Mouse (Mus musculus): ENCODE data around the gene Pkig.

Pkig gene

GRCm38 (mm10) chr2:163710606-163711159 lies 52.5 kb downstream of the Pkig start:
- TF ChIP-seq GATA4 (IDR thresholded peaks at IDR 0.05; ENCODE audit: insufficient replicate concordance, low read length): no peak

DNA sequence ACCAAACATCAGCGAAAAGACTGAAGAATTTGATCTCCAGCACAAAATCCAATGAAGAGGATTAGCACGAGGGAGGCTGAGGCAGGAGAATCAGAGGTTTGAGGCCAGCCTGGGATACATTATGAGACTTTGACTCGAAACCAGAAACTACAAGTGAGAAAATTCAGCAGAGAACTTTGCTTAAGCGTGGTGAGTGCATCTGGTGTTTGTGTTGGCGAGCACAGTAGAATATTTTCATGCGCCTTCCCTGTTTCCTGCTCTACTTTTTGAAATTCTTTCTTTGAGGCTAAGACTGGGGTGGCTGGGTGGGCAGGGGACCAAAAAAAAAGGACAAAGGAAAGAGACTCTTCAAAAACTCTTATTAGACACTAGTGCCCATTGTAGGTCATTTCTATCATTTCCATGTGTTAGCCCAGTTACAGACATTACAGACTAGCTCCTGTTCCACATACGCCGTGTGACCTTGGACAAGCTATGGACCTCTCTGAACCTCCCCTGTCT lies 53.2 kb downstream of the Pkig start:
- TF ChIP-seq GATA4 (IDR thresholded peaks at IDR 0.05; ENCODE audit: insufficient replicate concordance, low read length): no peak

- TF ChIP-seq GATA4 (IDR thresholded peaks at IDR 0.05; ENCODE audit: insufficient replicate concordance, low read length): no peak
These were observed 54.3 kb downstream of the Pkig start for GRCm38 (mm10) chr2:163712473-163712872.

DNA sequence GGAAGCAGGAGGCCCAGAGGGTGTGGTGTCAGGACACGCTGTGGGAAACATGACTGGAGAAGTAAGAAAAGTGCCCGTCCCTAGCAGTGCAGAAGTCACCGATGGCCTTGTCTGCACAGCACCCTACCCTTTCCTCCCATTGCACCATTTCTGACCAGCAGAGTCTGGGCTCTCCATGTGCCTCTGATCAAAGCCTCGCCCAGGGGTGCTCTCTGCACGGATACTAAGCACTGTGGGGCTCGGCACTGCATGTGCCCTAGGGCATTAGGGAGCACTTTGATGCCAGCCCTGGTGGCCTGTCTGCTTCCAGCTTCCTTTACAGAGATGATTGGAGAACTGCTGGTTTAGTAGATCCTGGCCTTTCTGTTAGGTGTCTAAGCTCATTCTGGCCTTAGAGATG lies 54.7 kb downstream of the Pkig start:
- TF ChIP-seq GATA4 (IDR thresholded peaks at IDR 0.05; ENCODE audit: insufficient replicate concordance, low read length): no peak

- no peak for TF ChIP-seq GATA4 (IDR thresholded peaks at IDR 0.05; ENCODE audit: insufficient replicate concordance, low read length)
These were observed 55.2 kb downstream of the Pkig start for GRCm38 (mm10) chr2:163713340-163713739.

- TF ChIP-seq GATA4 (IDR thresholded peaks at IDR 0.05; ENCODE audit: insufficient replicate concordance, low read length): no peak
These were observed 58.3 kb downstream of the Pkig start for GRCm38 (mm10) chr2:163716448-163716847.

- TF ChIP-seq GATA4 (IDR thresholded peaks at IDR 0.05; ENCODE audit: insufficient replicate concordance, low read length): no peak
These were observed 58.7 kb downstream of the Pkig start for GRCm38 (mm10) chr2:163716853-163717252.

DNA sequence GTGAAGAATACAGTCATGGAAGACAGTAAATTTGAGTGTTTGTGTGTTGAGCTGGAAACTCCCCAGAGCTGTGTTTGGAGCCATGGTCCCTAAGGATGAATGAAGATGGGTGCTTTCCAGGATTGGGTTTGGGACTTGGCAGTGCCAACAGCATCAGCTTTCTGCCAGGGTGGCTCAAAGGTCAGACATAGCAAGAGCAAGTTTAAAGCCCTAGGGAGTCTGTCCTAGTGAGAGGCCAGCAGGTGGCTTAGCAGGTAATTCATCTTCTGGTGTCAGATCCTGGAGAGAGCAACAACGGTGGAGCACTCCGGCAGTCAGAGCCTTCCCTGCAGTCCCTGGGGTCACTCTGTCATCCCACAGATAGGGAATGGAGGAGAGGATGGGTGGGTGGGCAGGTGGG lies 60.3 kb downstream of the Pkig start:
- no peak for TF ChIP-seq GATA4 (IDR thresholded peaks at IDR 0.05; ENCODE audit: insufficient replicate concordance, low read length)

- peak; percentile 10; the same call in 1 of the 2 replicates for TF ChIP-seq GATA4 (IDR thresholded peaks at IDR 0.05; ENCODE audit: insufficient replicate concordance, low read length)
These were observed 60.9 kb downstream of the Pkig start for GRCm38 (mm10) chr2:163718951-163719603.

DNA sequence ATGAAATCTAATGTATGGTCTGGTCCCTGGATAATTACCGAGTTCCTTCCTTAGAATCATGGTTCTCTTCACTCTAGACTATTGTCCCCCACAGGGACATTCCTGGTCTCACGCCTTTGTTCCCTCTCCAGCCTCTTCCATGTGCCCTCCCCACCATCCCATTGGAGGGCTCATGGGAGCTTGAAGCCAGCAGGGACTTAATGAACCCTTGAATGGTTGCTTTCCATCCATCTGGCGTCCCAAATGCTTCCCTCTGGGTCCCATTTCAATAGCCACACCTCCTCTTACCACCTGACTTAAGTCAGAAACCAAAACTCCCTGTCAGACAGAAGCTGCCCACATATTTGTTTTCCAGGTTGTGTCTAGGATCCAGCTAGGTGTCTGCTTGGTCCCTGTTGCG lies 61.4 kb downstream of the Pkig start:
- TF ChIP-seq GATA4 (IDR thresholded peaks at IDR 0.05; ENCODE audit: insufficient replicate concordance, low read length): no peak

GRCm38 (mm10) chr2:163722550-163722949 lies 64.4 kb downstream of the Pkig start:
- no peak for TF ChIP-seq GATA4 (IDR thresholded peaks at IDR 0.05; ENCODE audit: insufficient replicate concordance, low read length)

DNA sequence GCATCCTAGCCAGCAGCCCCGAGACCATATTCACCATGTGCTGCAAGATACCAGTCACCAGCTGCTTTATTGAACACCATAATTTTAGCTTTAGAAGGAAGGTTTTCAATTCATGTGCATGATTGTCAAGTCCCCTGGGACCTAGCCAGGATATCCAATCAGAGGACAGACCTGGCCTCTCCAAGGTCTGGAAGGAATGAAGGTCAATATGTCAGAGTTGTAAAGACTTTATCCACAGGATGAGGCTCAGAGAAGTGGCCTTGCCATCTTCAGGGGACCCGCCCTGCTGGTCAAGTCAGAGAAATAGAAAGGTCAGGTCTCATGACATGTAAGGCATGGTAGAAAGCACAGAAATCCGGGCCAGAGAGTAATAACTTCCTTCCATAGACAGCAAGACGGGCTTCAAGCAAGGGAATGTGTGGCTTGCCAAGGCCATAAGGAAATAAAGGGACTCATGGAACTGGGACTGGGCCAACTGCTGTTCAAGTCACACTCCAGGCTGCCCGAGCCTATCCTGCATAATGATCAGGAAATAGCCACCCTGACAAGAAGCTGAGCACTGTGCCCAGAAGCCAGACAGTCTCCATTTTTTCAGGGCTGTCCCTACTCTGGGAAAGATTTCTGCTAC lies 68.7 kb downstream of the Pkig start:
- peak; percentile 24; the same call in 1 of the 2 replicates for TF ChIP-seq GATA4 (IDR thresholded peaks at IDR 0.05; ENCODE audit: insufficient replicate concordance, low read length)

DNA sequence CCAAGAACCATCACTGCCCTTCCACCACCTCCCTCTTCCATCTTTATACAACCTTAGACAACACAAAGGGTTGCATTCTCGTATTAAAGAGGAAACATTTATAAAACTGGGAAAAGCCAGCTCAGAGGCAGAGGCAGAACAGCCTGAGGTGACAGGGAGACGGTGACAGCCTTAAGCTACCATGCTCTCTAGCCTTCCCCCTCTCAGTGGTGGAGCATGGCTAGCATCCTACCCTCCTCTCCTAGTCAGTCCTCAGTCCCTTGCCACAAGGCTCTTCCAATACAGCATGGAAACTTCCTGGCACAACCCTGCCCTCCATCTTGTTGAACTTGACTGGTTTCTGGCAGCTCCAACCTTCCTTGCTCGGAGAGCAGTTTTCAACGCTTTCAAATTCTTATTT lies 70.1 kb downstream of the Pkig start:
- TF ChIP-seq GATA4 (IDR thresholded peaks at IDR 0.05; ENCODE audit: insufficient replicate concordance, low read length): no peak

GRCm38 (mm10) chr2:163732021-163732420 lies 73.8 kb downstream of the Pkig start:
- no peak for TF ChIP-seq GATA4 (IDR thresholded peaks at IDR 0.05; ENCODE audit: insufficient replicate concordance, low read length)

DNA sequence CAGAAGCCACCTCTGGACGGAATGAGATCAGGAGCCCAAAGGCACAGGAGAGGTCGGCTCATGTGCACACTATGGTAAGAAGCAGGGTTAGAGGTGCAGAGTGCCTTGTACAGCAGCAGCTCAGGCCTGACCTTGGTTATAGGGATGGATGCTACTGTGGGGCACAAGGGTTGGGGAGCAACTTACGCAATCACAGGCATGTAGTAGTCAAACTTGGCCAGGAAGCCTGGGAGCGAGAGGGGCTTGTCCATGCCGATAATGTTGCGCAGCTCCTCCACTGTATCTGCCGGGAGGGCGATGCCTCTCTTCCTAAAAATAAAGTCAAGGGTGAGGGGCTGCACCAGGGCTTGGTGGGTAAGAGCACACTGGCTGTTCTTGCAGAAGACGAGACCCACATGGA lies 77.0 kb downstream of the Pkig start:
- no peak for TF ChIP-seq GATA4 (IDR thresholded peaks at IDR 0.05; ENCODE audit: insufficient replicate concordance, low read length)

DNA sequence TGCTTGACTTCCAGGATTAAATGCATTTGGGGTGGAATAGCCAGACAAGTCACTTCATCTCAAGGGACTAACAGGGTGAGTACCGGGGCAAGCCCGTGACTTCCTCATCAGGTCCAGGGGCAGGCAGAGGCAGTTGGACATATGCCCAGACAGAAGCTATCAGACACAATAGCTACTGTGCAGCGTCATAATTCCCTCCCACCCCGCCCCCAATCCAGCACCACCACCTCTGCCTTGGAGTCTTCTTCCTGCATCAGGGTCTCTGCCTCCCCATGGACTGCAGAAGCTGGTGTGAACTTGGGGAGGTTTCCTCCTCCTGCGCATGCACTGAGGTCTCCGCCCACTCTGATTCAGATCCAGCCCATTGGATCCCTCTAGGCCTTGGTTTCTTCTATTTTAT lies 77.8 kb downstream of the Pkig start:
- no peak; the same call in 1 of the 2 replicates for TF ChIP-seq GATA4 (IDR thresholded peaks at IDR 0.05; ENCODE audit: insufficient replicate concordance, low read length)
